Mouse (Mus musculus) neural tube, embryonic 14.5 days (tissue): Measurements from ENCODE around the gene Plcb1. TPM values are rescaled to one million over a fixed set of nuclear protein-coding genes. Genes with fewer than 3 reads are reported as not detected.

Experiments used
- polyA plus RNA-seq: library from polyadenylated mRNA; unstranded; fragments of >200 nt; fragmentation: Nextera tagmentation; extraction: Ambion mirVana; gene quantifications from 2 replicates; pipeline ENCODE4 v1.2.1, GENCODE M21; 2014

Plcb1 gene
- polyA plus RNA-seq, 1 experiment from 2014 or later = 118 TPM

Other genes starting within 250 kb of the Plcb1 start
- gene Hao1, start 231.7 kb upstream of the Plcb1 start, polyA plus RNA-seq = 0.16 TPM in 1 of 2 replicates, not detected in the other
- gene Tmx4, start 141.9 kb upstream of the Plcb1 start, polyA plus RNA-seq = 135 and 137 TPM in 2 replicates